Mouse (Mus musculus): ENCODE results near the gene Olfr747. TPM values are rescaled to one million over a fixed set of nuclear protein-coding genes. Genes with fewer than 3 reads are reported as not detected.
"Not testable (repeated sequence)": the region's sequence is repeated elsewhere in the genome, so short reads cannot be mapped to it uniquely, and the experiment has no call there.

Olfr747 gene
- not detected for total RNA-seq (2021)

DNA sequence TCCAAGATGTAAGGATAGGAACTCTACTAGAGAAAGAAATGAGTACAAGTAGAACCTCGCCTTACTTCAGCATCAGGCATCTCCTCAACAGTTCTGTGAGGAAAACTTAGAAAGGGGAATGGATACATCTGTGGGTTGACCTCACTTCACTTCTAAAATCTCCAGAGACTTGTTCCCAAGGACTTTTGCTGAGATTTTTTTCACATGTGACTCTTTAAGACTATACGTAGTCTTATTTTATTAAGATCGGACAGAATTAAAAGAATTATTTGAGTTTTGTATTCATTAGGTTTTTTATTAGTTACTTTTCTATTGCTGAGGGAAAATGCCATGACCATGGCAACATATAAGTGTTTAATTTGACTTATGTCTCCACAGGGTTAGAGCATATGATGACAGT lies at the start of gene Olfr747:
Olfr747 (minus strand) TSS at position 101 of the 400 bp plus-strand sequence.
- no peak for DNase-seq

- no peak for DNase-seq
These were observed 48.6 kb upstream of the Olfr747 start for GRCm38 (mm10) chr14:50741584-50741983.

DNA sequence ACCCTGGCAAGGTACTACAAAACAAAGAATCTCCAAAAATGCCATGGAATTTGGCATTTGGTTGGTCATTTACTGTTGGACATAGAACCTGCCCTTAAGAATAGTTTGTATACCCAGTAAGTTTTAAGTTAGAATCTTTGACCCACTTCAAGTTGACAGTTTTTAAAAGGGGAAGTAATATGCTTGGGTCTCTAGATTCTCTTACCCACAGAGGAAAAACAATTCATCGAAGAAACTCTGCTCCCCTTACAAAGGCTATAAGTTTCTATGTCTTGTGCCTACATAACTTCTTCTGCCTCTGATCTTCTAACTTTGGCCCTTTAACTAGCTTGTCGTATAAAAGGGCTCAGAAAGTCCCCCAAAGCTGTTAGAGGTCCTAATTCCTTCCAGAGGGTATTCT lies 47.3 kb upstream of the Olfr747 start:
- DNase-seq = no peak

GRCm38 (mm10) chr14:50722371-50722770 lies 29.4 kb upstream of the Olfr747 start:
- not testable (repeated sequence) for DNase-seq

DNA sequence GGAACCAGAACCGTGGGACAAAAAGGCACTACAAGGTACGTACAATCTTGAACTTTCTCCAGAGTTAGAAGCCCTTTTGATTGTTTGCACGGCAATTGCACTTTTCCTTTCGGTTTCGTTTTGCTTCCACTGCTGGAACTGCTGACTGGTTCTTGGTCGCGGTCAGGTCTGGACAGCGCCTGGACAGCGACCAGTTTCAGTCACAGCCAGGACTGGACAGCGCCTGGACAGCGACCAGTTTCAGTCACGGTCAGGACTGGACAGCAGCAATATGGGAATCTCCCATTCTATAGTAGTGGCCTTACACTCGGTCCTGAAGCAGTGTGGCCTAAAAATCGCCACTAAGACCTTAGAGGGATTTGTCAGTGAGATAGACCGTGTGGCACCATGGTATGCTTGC lies 26.9 kb upstream of the Olfr747 start:
- not testable (repeated sequence) for DNase-seq

DNA sequence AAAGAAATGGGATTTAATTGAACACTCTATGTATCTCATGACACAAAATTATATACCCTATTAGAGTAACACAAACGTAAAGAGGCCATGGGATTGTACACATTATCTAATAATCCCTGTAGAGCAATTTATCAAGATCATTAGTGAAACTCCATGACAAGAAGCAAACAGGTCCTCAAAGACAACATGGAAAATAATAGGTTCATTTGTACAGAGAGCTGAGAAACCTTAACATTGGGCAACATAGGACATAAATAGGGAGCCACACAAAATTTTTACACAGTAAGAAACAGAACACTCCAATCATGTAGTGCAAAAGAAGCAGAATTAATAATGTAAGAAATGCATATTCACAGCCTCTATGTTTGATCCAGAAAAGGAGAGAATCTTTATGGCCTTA lies 14.1 kb upstream of the Olfr747 start, which contains the start of gene Olfr748:
Olfr748 (plus strand) TSS at position 301 of the 400 bp plus-strand sequence.
- no peak for DNase-seq

- DNase-seq = no peak
These were observed 46.2 kb downstream of the Olfr747 start, which contains the start of gene Olfr746 for GRCm38 (mm10) chr14:50646783-50647182. Olfr746 (plus strand) TSS chr14:50647083.

DNA sequence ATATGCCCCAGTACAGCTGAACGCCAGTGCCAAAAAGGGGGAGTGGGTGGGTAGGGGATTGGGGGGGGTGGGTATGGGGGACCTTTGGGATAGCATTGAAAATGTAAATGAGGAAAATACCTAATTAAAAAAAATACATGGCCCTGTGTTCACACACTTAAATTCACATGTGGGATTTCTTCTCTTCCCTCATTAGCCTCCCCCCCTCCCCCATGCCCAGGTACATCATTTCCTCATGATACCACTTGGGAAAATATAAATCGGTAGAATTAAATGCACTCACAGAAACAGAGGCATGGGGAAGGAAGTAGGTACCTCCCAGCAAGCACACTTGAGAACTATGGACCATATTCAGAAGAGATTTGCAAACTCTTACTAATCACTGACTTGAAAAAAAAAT lies 53.9 kb downstream of the Olfr747 start, which contains the start of gene Olfr745:
Olfr745 (plus strand) TSS at position 301 of the 400 bp plus-strand sequence.
- DNase-seq = no peak

Other genes starting within 250 kb of the Olfr747 start
- not detected for gene Olfr740, start 247.7 kb downstream of the Olfr747 start, total RNA-seq (2021)
- gene Olfr741, start 220.5 kb downstream of the Olfr747 start, total RNA-seq (2021) = not detected
- not detected for gene Olfr742, start 189.6 kb downstream of the Olfr747 start, total RNA-seq (2021)
- not detected for gene Olfr743, start 171.4 kb downstream of the Olfr747 start, total RNA-seq (2021)
- gene Olfr744, start 78.3 kb downstream of the Olfr747 start, total RNA-seq (2021) = not detected
- gene Olfr745, start 53.8 kb downstream of the Olfr747 start, total RNA-seq (2021) = not detected
- gene Olfr746, start 46.1 kb downstream of the Olfr747 start, total RNA-seq (2021) = not detected
- gene Olfr748, start 14.2 kb upstream of the Olfr747 start, total RNA-seq (2021) = not detected
- gene Olfr749, start 51.9 kb upstream of the Olfr747 start, total RNA-seq (2021) = not detected
- 10 to 100 TPM; 63.5 to 65.5 TPM for gene Ttc5, start 92.3 kb upstream of the Olfr747 start, total RNA-seq (2021)
- gene Ccnb1ip1, start 114.5 kb upstream of the Olfr747 start, total RNA-seq (2021) = not detected
- 10 to 100 TPM; 25.3 to 31.1 TPM for gene Parp2, start 114.6 kb upstream of the Olfr747 start, total RNA-seq (2021)
- 1 to 10 TPM; 2.0 to 4.6 TPM for gene Tep1, start 177.4 kb upstream of the Olfr747 start, total RNA-seq (2021)
- 1 to 10 TPM; 3.6 to 5.2 TPM for gene Klhl33, start 204.3 kb upstream of the Olfr747 start, total RNA-seq (2021)
- gene Osgep, start 231.7 kb upstream of the Olfr747 start, total RNA-seq (2021) = 10 to 100 TPM; 37.3 to 44.1 TPM
- 10 to 100 TPM; 67.9 to 72.3 TPM for gene Apex1, start 231.8 kb upstream of the Olfr747 start, total RNA-seq (2021)
- gene Pip4p1, start 237.7 kb upstream of the Olfr747 start, total RNA-seq (2021) = 100 to 1,000 TPM in 1 of 2 experiments, 10 to 100 TPM in 1; 89.8 to 103 TPM
- gene Pnp, start 237.9 kb upstream of the Olfr747 start, total RNA-seq (2021) = 10 to 100 TPM; 12.8 to 13.2 TPM

All from layer of hippocampus, postnatal 36 days (tissue).